Comparison of ENCODE assay signal across 9 mouse cellular contexts in genomic region chr2:65238964-65239570, GRCm38 (mm10). TPM values are rescaled to one million over a fixed set of nuclear protein-coding genes. Genes with fewer than 3 reads are reported as not detected.
DNase-seq lines count a peak whose midpoint lies in the region; ATAC-seq lines count a peak whose summit lies in the region.
"Had no signal": no experiment of that assay in that cellular context is flagged by ENCODE, and none has a peak within 500 bp of the region (broad histone marks: within the 10 kb centered on the region; RNA-seq: fewer than 3 reads in every experiment).

Gene Cobll1 (minus strand): TSS chr2:65239403.

- peak; percentile 74 for DNase-seq in embryonic facial prominence, embryonic 10.5 days (ENCODE audit: low spot score)
- DNase-seq in heart, postnatal 4 days, result no peak
- no peak for DNase-seq in layer of hippocampus, postnatal 25 days (ENCODE audit: extremely low spot score in 1 of 2, low spot score in 1 of 2)

- H3K27me3 ChIP-seq in erythroblast, embryonic 14.5 days (ENCODE audit: control insufficient read depth), result peaks cover 34% of the 10 kb centered on the region
- H3K27me3 ChIP-seq in embryonic facial prominence, embryonic 10.5 days (replicated peaks; ENCODE audit: low read depth, poor library complexity, severe bottlenecking), result peaks cover 55% of the 10 kb centered on the region
- peaks cover 44% of the 10 kb centered on the region for H3K27me3 ChIP-seq in liver, embryonic 12.5 days (replicated peaks)
- H3K27me3 ChIP-seq in neural tube, embryonic 13.5 days, result peaks cover 38% of the 10 kb centered on the region

- WGBS in embryonic facial prominence, embryonic 10.5 days, result under 1% methylated on average over 37 of the region's 37 CpGs
- WGBS in liver, embryonic 12.5 days (ENCODE audit: insufficient replicate concordance), result 2% methylated on average over 37 of the region's 37 CpGs
- under 1% methylated on average over 32 of the region's 37 CpGs for WGBS in neural tube, embryonic 13.5 days

- peak within 1 kb of the TSS; percentile 67 for H3K9ac ChIP-seq in liver, embryonic 12.5 days
- H3K9ac ChIP-seq in neural tube, embryonic 13.5 days, result peak within 1 kb of the TSS; percentile 78

- no peaks in the 10 kb centered on the region for H3K9me3 ChIP-seq in erythroblast, embryonic 14.5 days (ENCODE audit: control insufficient read depth, low read length)
- H3K9me3 ChIP-seq in embryonic facial prominence, embryonic 10.5 days, result no peaks in the 10 kb centered on the region
- no peaks in the 10 kb centered on the region for H3K9me3 ChIP-seq in liver, embryonic 12.5 days (replicated peaks)
- H3K9me3 ChIP-seq in neural tube, embryonic 13.5 days, result no peaks in the 10 kb centered on the region

- H3K4me3 ChIP-seq in erythroblast, embryonic 14.5 days (replicated peaks), result peak within 1 kb of the TSS; percentile 55
- peak within 1 kb of the TSS; percentile 76 for H3K4me3 ChIP-seq in embryonic facial prominence, embryonic 10.5 days
- H3K4me3 ChIP-seq in liver, embryonic 12.5 days, result peak within 1 kb of the TSS; percentile 60
- peak within 1 kb of the TSS; percentile 70 for H3K4me3 ChIP-seq in neural tube, embryonic 13.5 days

- no peaks in the 10 kb centered on the region for H3K36me3 ChIP-seq in erythroblast, embryonic 14.5 days (ENCODE audit: control insufficient read depth)
- H3K36me3 ChIP-seq in embryonic facial prominence, embryonic 10.5 days (replicated peaks), result no peaks in the 10 kb centered on the region
- H3K36me3 ChIP-seq in liver, embryonic 12.5 days, result no peaks in the 10 kb centered on the region
- H3K36me3 ChIP-seq in neural tube, embryonic 13.5 days, result no peaks in the 10 kb centered on the region

- H3K4me2 ChIP-seq in liver, embryonic 12.5 days, result peak within 1 kb of the TSS; percentile 78
- H3K4me2 ChIP-seq in neural tube, embryonic 13.5 days, result peak within 1 kb of the TSS; percentile 95

- H3K27ac ChIP-seq in embryonic facial prominence, embryonic 10.5 days (replicated peaks), result peak within 1 kb of the TSS; percentile 87
- H3K27ac ChIP-seq in liver, embryonic 12.5 days, result peak within 1 kb of the TSS; percentile 81
- H3K27ac ChIP-seq in neural tube, embryonic 13.5 days (replicated peaks), result peak within 1 kb of the TSS; percentile 67

- ATAC-seq in erythroblast, adult 5-6 weeks (replicated peaks; ENCODE audit: low FRiP score, poor library complexity, severe bottlenecking), result no peak
- ATAC-seq in CD4-positive, CD25-positive, alpha-beta regulatory T cell, adult 4 months, result peak; percentile 50
- peak; percentile 65 for ATAC-seq in liver, embryonic 12.5 days
- ATAC-seq in neural tube, embryonic 13.5 days (ENCODE audit: low read depth), result no peak; the same call in 1 of the 2 replicates

- peaks cover 1% of the 10 kb centered on the region; the same call in 1 of the 2 replicates for H3K4me1 ChIP-seq in erythroblast, embryonic 14.5 days (ENCODE audit: control insufficient read depth)
- peaks cover 20% of the 10 kb centered on the region for H3K4me1 ChIP-seq in embryonic facial prominence, embryonic 10.5 days
- H3K4me1 ChIP-seq in liver, embryonic 12.5 days, result no peaks in the 10 kb centered on the region
- H3K4me1 ChIP-seq in neural tube, embryonic 13.5 days (replicated peaks), result peaks cover 10% of the 10 kb centered on the region; the same call in 1 of the 2 replicates

RNA-seq across cellular contexts. Expression of gene Cobll1, which starts in this region (rescaled TPM):
- polyA plus RNA-seq in erythroblast, embryonic 14.5 days (2012), result not detected in 2 replicates
- total RNA-seq in erythroblast, adult 5-6 weeks (2015; ENCODE audit: low replicate concordance), result 1.0 and 1.3 TPM in 2 replicates
- 0.26 and 0.42 TPM in 2 replicates for total RNA-seq in erythroblast, adult 5-6 weeks (2017; ENCODE audit: low replicate concordance)
- polyA plus RNA-seq in CD4-positive, CD25-positive, alpha-beta regulatory T cell, adult 4 months (2017; shearing (Covaris generic)), result 1 to 10 TPM; 2.7 to 4.6 TPM
- polyA plus RNA-seq in embryonic facial prominence, embryonic 10.5 days (2016; fragmentation: Nextera tagmentation; extraction: Ambion mirVana), result 4.0 and 4.1 TPM in 2 replicates
- 10 to 100 TPM; 34.5 to 34.7 TPM for total RNA-seq in heart, postnatal 4 days (2021)
- polyA plus RNA-seq in liver, embryonic 12.5 days (2016; fragmentation: Nextera tagmentation; extraction: Ambion mirVana), result 4.3 and 4.4 TPM in 2 replicates
- 3.1 and 3.5 TPM in 2 replicates for polyA plus RNA-seq in neural tube, embryonic 13.5 days (2015; fragmentation: Nextera tagmentation; extraction: Ambion mirVana)
- total RNA-seq in layer of hippocampus, postnatal 25 days (2021), result 1 to 10 TPM; 7.7 to 9.3 TPM
- total RNA-seq: MEL had no signal

Comparison
In these comparisons a context has a peak if more than half of its experiments do, and no peak if none do; other contexts are left out.
1. ATAC-seq: peak in CD4-positive, CD25-positive, alpha-beta regulatory T cell, adult 4 months (single experiment) and liver, embryonic 12.5 days (single experiment); none in erythroblast, adult 5-6 weeks (single experiment) and neural tube, embryonic 13.5 days (single experiment).
2. Peak in every context shown above with its lines, with median percentiles within 50 percentile points of each other: H3K4me3 ChIP-seq and H3K27ac ChIP-seq.